Mouse (Mus musculus): ENCODE data around the gene Scimp. TPM values are rescaled to one million over a fixed set of nuclear protein-coding genes. Genes with fewer than 3 reads are reported as not detected.

Gene Scimp
- total and polyA plus RNA-seq, 2 experiments from 2014 or later: 0.14 TPM; not detected in 1

GRCm38 (mm10) chr11:70828975-70829615 lies 16.7 kb upstream of the Scimp start:
- WGBS: 90% methylated on average over 11 of the region's 11 CpGs
- no peaks in the 10 kb centered on the region for H3K9me3 ChIP-seq (ENCODE audit: low read length)
- H3K4me2 ChIP-seq (ENCODE audit: low read depth, low read length): no peak overlapping the region
- no peaks in the 10 kb centered on the region for H3K27me3 ChIP-seq (ENCODE audit: insufficient read depth, low read length)
- H3K27ac ChIP-seq: no peak overlapping the region
- no peaks in the 10 kb centered on the region for H3K36me3 ChIP-seq (ENCODE audit: insufficient read depth, low read length)
- H3K4me1 ChIP-seq (ENCODE audit: insufficient read depth, low read length): no peaks in the 10 kb centered on the region
- no peak for ATAC-seq
- no peak for DNase-seq (ENCODE audit: low spot score)
- no peak overlapping the region for H3K4me3 ChIP-seq (ENCODE audit: low read length)
- H3K9ac ChIP-seq (replicated peaks; ENCODE audit: low read length): no peak overlapping the region
- no peak for TF ChIP-seq CTCF (IDR thresholded peaks at IDR 0.05; ENCODE audit: low read depth)

DNA sequence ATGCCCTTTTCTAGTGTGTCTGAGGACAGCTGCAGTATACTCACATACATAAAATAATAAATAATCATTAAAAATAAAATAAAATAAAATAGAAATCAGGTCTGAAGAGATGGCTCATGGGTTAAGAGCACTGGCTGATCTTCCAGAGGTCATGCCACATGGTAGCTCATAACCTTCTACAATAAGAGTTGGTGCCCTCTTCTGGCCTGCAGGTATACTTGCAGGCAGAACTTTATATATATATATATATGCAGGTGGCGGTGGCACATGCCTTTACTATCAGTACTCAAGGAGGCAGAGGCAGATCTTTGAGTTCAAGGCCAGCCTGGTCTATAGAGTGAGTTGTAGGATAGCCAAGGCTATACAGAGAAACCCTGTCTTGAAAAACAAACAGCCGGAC lies 13.8 kb upstream of the Scimp start:
- ATAC-seq (no peak), DNase-seq (ENCODE audit: low spot score) (no peak)
- H3K36me3 ChIP-seq (ENCODE audit: insufficient read depth, low read length): no peaks in the 10 kb centered on the region
- no peak overlapping the region for H3K27ac ChIP-seq
- H3K4me1 ChIP-seq (ENCODE audit: insufficient read depth, low read length): no peaks in the 10 kb centered on the region
- no peaks in the 10 kb centered on the region for H3K9me3 ChIP-seq (ENCODE audit: low read length)
- no peak overlapping the region for H3K4me2 ChIP-seq (ENCODE audit: low read depth, low read length)
- H3K27me3 ChIP-seq (ENCODE audit: insufficient read depth, low read length): no peaks in the 10 kb centered on the region
- no peak overlapping the region for H3K9ac ChIP-seq (replicated peaks; ENCODE audit: low read length)
- TF ChIP-seq CTCF (IDR thresholded peaks at IDR 0.05; ENCODE audit: low read depth): peak; percentile 23; the same call in 1 of the 2 replicates
- 91% methylated on average over 2 of the region's 2 CpGs for WGBS
- H3K4me3 ChIP-seq (ENCODE audit: low read length): no peak overlapping the region

- Histone ChIP-seq H3K36me3 (ENCODE audit: insufficient read depth, low read length) (no peaks in the 10 kb centered on the region), H3K27me3 (ENCODE audit: insufficient read depth, low read length) (no peaks in the 10 kb centered on the region), H3K4me2 (ENCODE audit: low read depth, low read length) (no peak overlapping the region), H3K4me1 (ENCODE audit: insufficient read depth, low read length) (no peaks in the 10 kb centered on the region), H3K9me3 (ENCODE audit: low read length) (no peaks in the 10 kb centered on the region), H3K4me3 (ENCODE audit: low read length) (no peak overlapping the region), H3K27ac (no peak overlapping the region), H3K9ac (replicated peaks; ENCODE audit: low read length) (no peak overlapping the region)
- ATAC-seq (no peak), DNase-seq (ENCODE audit: low spot score) (peak; percentile 32)
- WGBS: 59% methylated on average over 17 of the region's 17 CpGs
- TF ChIP-seq CTCF (IDR thresholded peaks at IDR 0.05; ENCODE audit: low read depth): no peak
Measured at GRCm38 (mm10) chr11:70821728-70822591, 9.6 kb upstream of the Scimp start.

GRCm38 (mm10) chr11:70820120-70820519 lies 7.7 kb upstream of the Scimp start:
- H3K36me3 ChIP-seq (ENCODE audit: insufficient read depth, low read length): no peaks in the 10 kb centered on the region
- no peaks in the 10 kb centered on the region for H3K27me3 ChIP-seq (ENCODE audit: insufficient read depth, low read length)
- no peak overlapping the region for H3K9ac ChIP-seq (replicated peaks; ENCODE audit: low read length)
- H3K4me3 ChIP-seq (ENCODE audit: low read length): no peak overlapping the region
- H3K4me2 ChIP-seq (ENCODE audit: low read depth, low read length): no peak overlapping the region
- H3K27ac ChIP-seq: no peak overlapping the region
- no peaks in the 10 kb centered on the region for H3K4me1 ChIP-seq (ENCODE audit: insufficient read depth, low read length)
- WGBS: 81% methylated on average over 8 of the region's 8 CpGs
- H3K9me3 ChIP-seq (ENCODE audit: low read length): no peaks in the 10 kb centered on the region
- no peak for ATAC-seq
- DNase-seq (ENCODE audit: low spot score): no peak
- TF ChIP-seq CTCF (IDR thresholded peaks at IDR 0.05; ENCODE audit: low read depth): no peak

GRCm38 (mm10) chr11:70816770-70817169 lies 4.4 kb upstream of the Scimp start:
- no peak for DNase-seq (ENCODE audit: low spot score)
- no peak for TF ChIP-seq CTCF (IDR thresholded peaks at IDR 0.05; ENCODE audit: low read depth)
- H3K4me3 ChIP-seq (ENCODE audit: low read length): no peak overlapping the region
- H3K36me3 ChIP-seq (ENCODE audit: insufficient read depth, low read length): no peaks in the 10 kb centered on the region
- no peaks in the 10 kb centered on the region for H3K27me3 ChIP-seq (ENCODE audit: insufficient read depth, low read length)
- 84% methylated on average over 4 of the region's 4 CpGs for WGBS
- no peak for ATAC-seq
- H3K4me1 ChIP-seq (ENCODE audit: insufficient read depth, low read length): no peaks in the 10 kb centered on the region
- no peaks in the 10 kb centered on the region for H3K9me3 ChIP-seq (ENCODE audit: low read length)
- H3K4me2 ChIP-seq (ENCODE audit: low read depth, low read length): no peak overlapping the region
- no peak overlapping the region for H3K27ac ChIP-seq
- H3K9ac ChIP-seq (replicated peaks; ENCODE audit: low read length): no peak overlapping the region

DNA sequence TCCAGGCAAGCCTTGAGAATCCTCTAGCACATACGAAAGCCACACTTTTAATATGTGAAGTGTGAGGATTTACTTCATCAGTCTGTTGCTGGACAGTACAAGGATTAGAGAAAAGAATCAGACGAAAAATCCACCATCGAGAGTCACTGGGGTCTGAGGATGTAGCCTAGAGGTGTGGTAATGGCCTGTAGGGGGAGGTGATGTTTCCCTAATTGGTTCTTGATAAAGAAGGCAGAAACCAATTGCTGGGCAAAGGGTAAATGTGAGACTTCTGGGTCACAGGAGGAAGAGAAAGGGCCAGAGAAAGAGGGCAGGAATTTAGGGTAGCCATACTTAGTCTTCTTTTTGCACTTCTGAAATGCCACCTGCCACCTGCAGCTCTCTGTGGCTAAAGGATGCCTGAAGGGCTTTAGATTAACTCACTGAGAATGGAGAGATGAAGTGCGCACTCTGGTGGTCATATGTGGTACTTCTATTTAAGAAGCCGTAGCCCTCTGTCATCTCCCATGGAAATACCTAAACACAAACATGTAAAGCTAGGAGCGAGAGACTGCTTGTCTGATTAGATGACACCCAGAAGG lies 3.2 kb upstream of the Scimp start:
- WGBS: 28% methylated on average over 6 of the region's 6 CpGs
- no peaks in the 10 kb centered on the region for H3K27me3 ChIP-seq (ENCODE audit: insufficient read depth, low read length)
- peak; percentile 89 for TF ChIP-seq CTCF (IDR thresholded peaks at IDR 0.05; ENCODE audit: low read depth)
- no peak overlapping the region for H3K27ac ChIP-seq
- H3K36me3 ChIP-seq (ENCODE audit: insufficient read depth, low read length): no peaks in the 10 kb centered on the region
- H3K9me3 ChIP-seq (ENCODE audit: low read length): no peaks in the 10 kb centered on the region
- H3K4me3 ChIP-seq (ENCODE audit: low read length): no peak overlapping the region
- ATAC-seq (peak; percentile 40; the same call in 1 of the 2 replicates), DNase-seq (ENCODE audit: low spot score) (peak; percentile 77)
- H3K4me2 ChIP-seq (ENCODE audit: low read depth, low read length): no peak overlapping the region
- no peaks in the 10 kb centered on the region for H3K4me1 ChIP-seq (ENCODE audit: insufficient read depth, low read length)
- no peak overlapping the region for H3K9ac ChIP-seq (replicated peaks; ENCODE audit: low read length)

Data from hindbrain, postnatal 0 days (tissue).